9 mouse cellular contexts compared by ENCODE assay signal in genomic region chr2:132292083-132292482, GRCm38 (mm10). TPM values are rescaled to one million over a fixed set of nuclear protein-coding genes. Genes with fewer than 3 reads are reported as not detected.
DNase-seq lines count a peak whose midpoint lies in the region; ATAC-seq and TF ChIP-seq lines count a peak whose summit lies in the region.
"Had no signal": no experiment of that assay in that cellular context is flagged by ENCODE, and none has a peak within 500 bp of the region (broad histone marks: within the 10 kb centered on the region; RNA-seq: fewer than 3 reads in every experiment).

No protein-coding gene starts in this region.

- peaks cover 11% of the 10 kb centered on the region for H3K36me3 ChIP-seq in stomach, postnatal 0 days (ENCODE audit: control insufficient read depth, insufficient read depth, low read length)
- H3K36me3 ChIP-seq in embryonic facial prominence, embryonic 10.5 days (replicated peaks), result peaks cover 39% of the 10 kb centered on the region

- intact Hi-C loops in left cerebral cortex, postnatal 14 days (cut with DNase I), result no loop called here

- TF ChIP-seq EP300 in stomach, postnatal 0 days (optimal IDR thresholded peaks at IDR 0.05), result no peak

- H3K9ac ChIP-seq in stomach, postnatal 0 days (ENCODE audit: low read length), result no peak overlapping the region

- no peaks in the 10 kb centered on the region for H3K9me3 ChIP-seq in stomach, postnatal 0 days (ENCODE audit: control insufficient read depth, low read length)
- no peaks in the 10 kb centered on the region for H3K9me3 ChIP-seq in embryonic facial prominence, embryonic 10.5 days

- TF ChIP-seq CTCF in stomach, postnatal 0 days (IDR thresholded peaks at IDR 0.05; ENCODE audit: low read depth), result no peak

- H3K4me3 ChIP-seq in stomach, postnatal 0 days (ENCODE audit: low read depth, low read length), result no peak overlapping the region
- no peak overlapping the region for H3K4me3 ChIP-seq in embryonic facial prominence, embryonic 10.5 days

- DNase-seq in layer of hippocampus, adult 18-20 months (ENCODE audit: low spot score in 2 of 2), result peak; percentile 31 to 79
- DNase-seq in layer of hippocampus, postnatal 25 days (ENCODE audit: extremely low spot score in 1 of 2, low spot score in 1 of 2), result no peak
- DNase-seq in cerebellum, adult 11 months, result peak; percentile 51
- peak; percentile 66 for DNase-seq in heart, adult 8-10 months (ENCODE audit: low spot score)
- peak; percentile 30 to 84 for DNase-seq in left cerebral cortex, postnatal 14 days (ENCODE audit: low spot score in 2 of 2)
- no peak for DNase-seq in stomach, postnatal 0 days (ENCODE audit: low spot score)
- no peak for DNase-seq in embryonic facial prominence, embryonic 10.5 days (ENCODE audit: low spot score)
- DNase-seq in spleen, adult 12 weeks (ENCODE audit: low spot score), result no peak

- H3K27ac ChIP-seq in stomach, postnatal 0 days (replicated peaks), result no peak overlapping the region
- H3K27ac ChIP-seq in embryonic facial prominence, embryonic 10.5 days (replicated peaks), result no peak overlapping the region
- H3K27ac ChIP-seq: macrophage had no signal

- no peaks in the 10 kb centered on the region for H3K4me1 ChIP-seq in stomach, postnatal 0 days (replicated peaks; ENCODE audit: control insufficient read depth, insufficient read depth)
- peaks cover 19% of the 10 kb centered on the region for H3K4me1 ChIP-seq in embryonic facial prominence, embryonic 10.5 days

- H3K4me2 ChIP-seq in stomach, postnatal 0 days (replicated peaks; ENCODE audit: low read depth), result no peak overlapping the region

- H3K27me3 ChIP-seq in stomach, postnatal 0 days (ENCODE audit: control insufficient read depth, insufficient read depth, low read length), result no peaks in the 10 kb centered on the region
- H3K27me3 ChIP-seq in embryonic facial prominence, embryonic 10.5 days (replicated peaks; ENCODE audit: low read depth, poor library complexity, severe bottlenecking), result no peaks in the 10 kb centered on the region

- no peak for ATAC-seq in stomach, postnatal 0 days (ENCODE audit: low FRiP score, low TSS enrichment)

- WGBS in stomach, postnatal 0 days, result 43% methylated on average over 4 of the region's 4 CpGs
- WGBS in embryonic facial prominence, embryonic 10.5 days, result 46% methylated on average over 4 of the region's 4 CpGs

RNA-seq across cellular contexts. Expression of gene Cds2, which starts 29.1 kb away (rescaled TPM):
- total RNA-seq in layer of hippocampus, adult 18-20 months (2021), result 100 to 1,000 TPM; 276 to 284 TPM
- 100 to 1,000 TPM; 228 to 237 TPM for total RNA-seq in layer of hippocampus, postnatal 25 days (2021)
- 10 to 100 TPM; 79.2 to 97.9 (median 83.9) TPM for total RNA-seq in heart, adult 8-10 months (2022)
- total RNA-seq in left cerebral cortex, postnatal 14 days (2021), result 100 to 1,000 TPM; 192 to 212 TPM
- 12.6 and 13.1 TPM in 2 replicates for polyA plus RNA-seq in stomach, postnatal 0 days (2015; fragmentation: Nextera tagmentation; extraction: Ambion mirVana)
- polyA plus RNA-seq in embryonic facial prominence, embryonic 10.5 days (2016; fragmentation: Nextera tagmentation; extraction: Ambion mirVana), result 20.0 and 23.2 TPM in 2 replicates

RNA-seq across cellular contexts. Expression of gene Pcna, which starts 39.0 kb away (rescaled TPM):
- total RNA-seq in layer of hippocampus, adult 18-20 months (2021), result 10 to 100 TPM; 48.3 to 49.3 TPM
- total RNA-seq in layer of hippocampus, postnatal 25 days (2021), result 10 to 100 TPM; 47.4 to 50.8 TPM
- 10 to 100 TPM; 33.1 to 42.6 (median 38.3) TPM for total RNA-seq in heart, adult 8-10 months (2022)
- 10 to 100 TPM; 52.1 to 54.7 TPM for total RNA-seq in left cerebral cortex, postnatal 14 days (2021)
- polyA plus RNA-seq in stomach, postnatal 0 days (2015; fragmentation: Nextera tagmentation; extraction: Ambion mirVana), result 108 and 110 TPM in 2 replicates
- 382 and 392 TPM in 2 replicates for polyA plus RNA-seq in embryonic facial prominence, embryonic 10.5 days (2016; fragmentation: Nextera tagmentation; extraction: Ambion mirVana)

RNA-seq across cellular contexts. Expression of gene Tmem230, which starts 44.5 kb away (rescaled TPM):
- 10 to 100 TPM; 32.8 to 32.9 TPM for total RNA-seq in layer of hippocampus, adult 18-20 months (2021)
- 10 to 100 TPM; 27.4 to 29.6 TPM for total RNA-seq in layer of hippocampus, postnatal 25 days (2021)
- total RNA-seq in heart, adult 8-10 months (2022), result 10 to 100 TPM; 25.1 to 29.2 (median 26.2) TPM
- 10 to 100 TPM; 28.0 to 30.2 TPM for total RNA-seq in left cerebral cortex, postnatal 14 days (2021)
- 28.6 and 29.4 TPM in 2 replicates for polyA plus RNA-seq in stomach, postnatal 0 days (2015; fragmentation: Nextera tagmentation; extraction: Ambion mirVana)
- polyA plus RNA-seq in embryonic facial prominence, embryonic 10.5 days (2016; fragmentation: Nextera tagmentation; extraction: Ambion mirVana), result 38.6 and 43.8 TPM in 2 replicates

Comparison
In these comparisons a context has a peak if more than half of its experiments do, and no peak if none do; other contexts are left out.
1. DNase-seq: peak in layer of hippocampus, adult 18-20 months (2 of 2), cerebellum, adult 11 months (single experiment), heart, adult 8-10 months (single experiment) and left cerebral cortex, postnatal 14 days (2 of 2); none in layer of hippocampus, postnatal 25 days (0 of 2), stomach, postnatal 0 days (single experiment), embryonic facial prominence, embryonic 10.5 days (single experiment) and spleen, adult 12 weeks (single experiment).